Mouse (Mus musculus) lung, embryonic 15.5 days (tissue): ENCODE measurements at regions not wholly inside any gene's neighbourhood (a gene's known extent, or its start where the extent isn't known, plus 50 kb on each side); places are given as distances from the start of the nearest gene placed in this dataset.

Source experiments
- ATAC-seq: fragments of 200-750 bp; cut with Nextera tagmentation; 2 replicates; pipeline ENCODE4 v1.8.0; 2017; ENCODE audit warnings: moderate number of reproducible peaks, borderline replicate concordance; ENCODE audit not compliant: low FRiP score, low TSS enrichment; ENCODE audit errors: extremely low read depth
- H3K27ac ChIP-seq: fragments of 300-500 bp; sonication (generic); 2 replicates; pipeline ENCODE4 v1.5.1; 2015; ENCODE audit warnings: moderate library complexity, mild to moderate bottlenecking, inconsistent platforms
- H3K27me3 ChIP-seq: fragments of 300-500 bp; sonication (generic); 2 replicates; pipeline ENCODE4 v1.6.1; 2015; ENCODE audit warnings: inconsistent platforms
- H3K36me3 ChIP-seq: fragments of 300-500 bp; sonication (generic); 2 replicates; pipeline ENCODE4 v1.6.1; 2015; ENCODE audit warnings: inconsistent platforms
- H3K4me1 ChIP-seq: fragments of 300-500 bp; sonication (generic); 2 replicates; pipeline ENCODE4 v1.6.1; 2015; ENCODE audit warnings: inconsistent platforms
- H3K4me2 ChIP-seq: fragments of 300-500 bp; sonication (generic); 2 replicates; pipeline ENCODE4 v1.6.1; 2015; ENCODE audit warnings: inconsistent platforms, mild to moderate bottlenecking, moderate library complexity
- H3K4me3 ChIP-seq: fragments of 300-500 bp; sonication (generic); 2 replicates; pipeline ENCODE4 v1.5.1; 2015; ENCODE audit warnings: mild to moderate bottlenecking, inconsistent platforms
- H3K9ac ChIP-seq: fragments of 300-500 bp; sonication (generic); 2 replicates; pipeline ENCODE4 v1.6.1; 2015; ENCODE audit warnings: inconsistent platforms
- H3K9me3 ChIP-seq: fragments of 300-500 bp; sonication (generic); 2 replicates; pipeline ENCODE4 v1.6.1; 2016; ENCODE audit warnings: inconsistent platforms
- WGBS: fragments of 180-500 bp; shearing (Covaris S2); methylation state at CpG from one replicate; pipeline ENCODE4 v1.1.7; 2015; 5-methylcytosine and 5-hydroxymethylcytosine counted together

DNA sequence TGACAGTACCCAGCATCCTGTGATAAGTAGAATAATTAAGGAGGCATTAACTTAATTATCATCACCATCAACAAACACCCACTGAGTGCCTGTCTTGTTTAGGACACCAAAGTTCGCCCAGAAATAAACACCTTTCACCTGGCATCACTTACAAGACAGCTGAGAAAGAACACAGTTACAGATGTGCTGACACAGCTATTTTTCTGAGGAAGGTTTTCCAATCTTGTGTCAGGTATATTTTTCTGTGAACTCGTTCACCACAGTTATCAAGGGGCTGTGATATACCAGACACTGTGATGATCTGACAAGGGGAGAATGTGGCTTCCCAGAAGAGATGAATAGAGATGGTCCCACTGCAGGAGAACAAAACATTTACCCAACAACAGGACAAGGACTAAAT is 311.1 kb downstream of the Pik3r1 start:
- H3K36me3 ChIP-seq = no peaks in the 10 kb centered on the region
- WGBS = 33% methylated on average over 2 of the region's 2 CpGs
- H3K4me3 ChIP-seq = no peak overlapping the region
- no peaks in the 10 kb centered on the region for H3K9me3 ChIP-seq
- no peak overlapping the region for H3K4me2 ChIP-seq
- no peak for ATAC-seq
- no peak overlapping the region for H3K9ac ChIP-seq
- H3K4me1 ChIP-seq = no peaks in the 10 kb centered on the region
- H3K27me3 ChIP-seq = no peaks in the 10 kb centered on the region
- H3K27ac ChIP-seq = no peak overlapping the region

DNA sequence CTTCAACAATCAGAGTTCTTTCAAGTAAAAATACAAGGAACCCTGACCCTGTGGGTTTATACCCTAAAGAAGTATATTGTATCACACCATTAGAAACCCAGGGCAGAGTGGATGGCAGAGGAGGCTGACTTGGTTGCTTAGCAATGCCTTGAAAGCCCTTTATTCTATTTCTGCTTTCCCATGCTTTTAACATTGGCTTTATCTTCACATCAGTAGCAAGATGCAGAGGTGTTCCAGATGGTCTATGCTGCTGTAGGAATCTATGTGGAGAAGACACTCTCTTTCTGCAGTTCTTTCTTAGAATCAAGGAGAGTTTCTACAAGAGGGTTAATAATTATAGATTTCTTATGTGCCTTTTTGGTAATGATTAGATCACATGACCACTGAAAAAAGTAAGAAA is 313.7 kb downstream of the Pik3r1 start:
- Histone ChIP-seq H3K4me2 (no peak overlapping the region), H3K9me3 (no peaks in the 10 kb centered on the region), H3K27ac (no peak overlapping the region), H3K4me3 (no peak overlapping the region), H3K9ac (no peak overlapping the region), H3K27me3 (no peaks in the 10 kb centered on the region), H3K36me3 (no peaks in the 10 kb centered on the region), H3K4me1 (no peaks in the 10 kb centered on the region)
- no peak for ATAC-seq

DNA sequence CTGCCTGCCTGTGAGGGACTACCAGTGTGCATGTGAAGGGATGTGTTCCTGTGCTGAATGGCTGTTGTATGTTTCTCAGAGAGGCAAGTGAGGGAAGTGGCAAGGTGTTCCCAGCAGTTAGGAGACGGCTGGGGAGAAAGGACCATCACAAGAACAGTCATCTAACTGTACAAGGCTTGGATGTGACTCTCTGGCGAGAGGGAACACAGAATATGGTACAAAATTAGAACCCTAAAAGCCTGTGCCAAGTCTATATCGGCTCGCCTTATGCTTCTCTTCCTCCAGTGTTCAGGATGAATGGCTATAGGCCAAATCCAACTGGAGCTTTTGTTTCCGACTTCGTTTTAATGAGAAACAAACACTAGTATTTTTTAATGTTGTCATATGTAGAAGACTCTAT is 317.5 kb downstream of the Pik3r1 start:
- Histone ChIP-seq H3K27me3 (no peaks in the 10 kb centered on the region), H3K4me2 (no peak overlapping the region), H3K9me3 (no peaks in the 10 kb centered on the region), H3K4me1 (no peaks in the 10 kb centered on the region), H3K4me3 (no peak overlapping the region), H3K36me3 (no peaks in the 10 kb centered on the region), H3K27ac (no peak overlapping the region), H3K9ac (no peak overlapping the region)
- no peak for ATAC-seq
- 77% methylated on average over 6 of the region's 6 CpGs for WGBS

DNA sequence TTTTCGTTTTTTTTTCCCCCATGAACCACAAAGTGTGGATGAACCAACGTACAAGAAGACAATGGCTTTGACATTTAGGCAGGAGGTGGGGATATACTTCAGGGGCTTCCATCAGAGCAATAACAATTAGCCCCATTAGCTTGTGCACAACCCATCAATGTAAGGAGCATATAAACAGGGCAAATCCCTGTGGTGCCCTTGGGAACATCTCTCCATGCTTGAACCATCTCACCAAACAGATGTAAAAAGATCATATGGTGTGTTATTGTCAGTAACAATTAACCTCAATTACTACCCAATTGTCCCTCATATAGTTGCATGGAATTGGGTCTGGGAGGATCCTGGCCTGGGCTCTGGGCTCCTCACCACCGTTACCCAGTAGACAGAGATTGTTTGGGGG is 328.5 kb downstream of the Pik3r1 start:
- ATAC-seq = no peak
- Histone ChIP-seq H3K36me3 (no peaks in the 10 kb centered on the region), H3K27ac (no peak overlapping the region), H3K4me2 (no peak overlapping the region), H3K9ac (no peak overlapping the region), H3K27me3 (no peaks in the 10 kb centered on the region), H3K4me1 (no peaks in the 10 kb centered on the region), H3K4me3 (no peak overlapping the region), H3K9me3 (no peaks in the 10 kb centered on the region)
- WGBS = 77% methylated on average over 3 of the region's 3 CpGs

DNA sequence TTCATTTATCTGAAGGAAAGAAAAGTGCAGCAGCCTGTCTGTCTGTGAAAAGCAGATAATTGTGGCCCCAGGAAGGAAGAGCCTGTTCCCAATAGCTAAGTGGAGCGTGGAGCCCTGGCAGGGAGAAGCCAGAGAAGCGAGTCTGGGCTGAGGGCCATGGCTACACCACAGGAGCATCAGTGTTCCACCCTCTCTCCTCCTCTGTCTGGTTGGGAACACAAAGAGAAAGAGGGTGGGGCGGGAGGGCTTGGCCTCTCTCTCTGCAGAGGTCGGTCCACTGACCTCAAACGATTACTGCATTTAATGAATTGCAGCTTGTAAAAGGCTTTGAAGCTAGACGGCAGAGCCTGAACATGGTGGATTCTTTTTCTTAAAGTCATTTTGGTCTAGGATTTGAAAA is 329.0 kb downstream of the Pik3r1 start:
- Histone ChIP-seq H3K4me3 (no peak overlapping the region), H3K9ac (no peak overlapping the region), H3K27me3 (no peaks in the 10 kb centered on the region), H3K4me1 (no peaks in the 10 kb centered on the region), H3K9me3 (no peaks in the 10 kb centered on the region), H3K36me3 (no peaks in the 10 kb centered on the region), H3K27ac (no peak overlapping the region), H3K4me2 (no peak overlapping the region)
- WGBS = 59% methylated on average over 6 of the region's 6 CpGs
- no peak for ATAC-seq

DNA sequence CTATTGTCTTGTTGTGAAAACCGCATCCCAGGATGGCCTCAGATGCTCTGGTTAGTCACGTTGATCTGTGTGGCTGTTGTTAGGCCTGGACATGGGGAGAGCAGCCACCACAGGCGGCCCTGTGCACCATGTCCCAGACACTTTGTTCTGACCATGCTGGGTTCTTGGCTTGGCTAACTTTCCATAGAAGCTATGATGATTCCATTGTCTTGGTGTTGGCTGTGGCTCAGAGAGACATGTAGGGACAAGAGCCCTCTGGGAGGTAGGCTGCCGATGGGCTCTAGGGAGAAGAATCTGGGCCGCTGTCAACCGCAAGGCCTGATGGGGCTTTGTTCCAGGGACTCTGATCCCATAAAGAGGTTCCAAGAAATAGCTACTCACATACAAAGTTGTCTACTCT is 334.9 kb downstream of the Pik3r1 start:
- Histone ChIP-seq H3K4me3 (no peak overlapping the region), H3K27me3 (no peaks in the 10 kb centered on the region), H3K36me3 (no peaks in the 10 kb centered on the region), H3K9ac (no peak overlapping the region), H3K4me1 (no peaks in the 10 kb centered on the region), H3K4me2 (no peak overlapping the region), H3K27ac (no peak overlapping the region), H3K9me3 (no peaks in the 10 kb centered on the region)
- 85% methylated on average over 6 of the region's 6 CpGs for WGBS
- ATAC-seq = no peak

DNA sequence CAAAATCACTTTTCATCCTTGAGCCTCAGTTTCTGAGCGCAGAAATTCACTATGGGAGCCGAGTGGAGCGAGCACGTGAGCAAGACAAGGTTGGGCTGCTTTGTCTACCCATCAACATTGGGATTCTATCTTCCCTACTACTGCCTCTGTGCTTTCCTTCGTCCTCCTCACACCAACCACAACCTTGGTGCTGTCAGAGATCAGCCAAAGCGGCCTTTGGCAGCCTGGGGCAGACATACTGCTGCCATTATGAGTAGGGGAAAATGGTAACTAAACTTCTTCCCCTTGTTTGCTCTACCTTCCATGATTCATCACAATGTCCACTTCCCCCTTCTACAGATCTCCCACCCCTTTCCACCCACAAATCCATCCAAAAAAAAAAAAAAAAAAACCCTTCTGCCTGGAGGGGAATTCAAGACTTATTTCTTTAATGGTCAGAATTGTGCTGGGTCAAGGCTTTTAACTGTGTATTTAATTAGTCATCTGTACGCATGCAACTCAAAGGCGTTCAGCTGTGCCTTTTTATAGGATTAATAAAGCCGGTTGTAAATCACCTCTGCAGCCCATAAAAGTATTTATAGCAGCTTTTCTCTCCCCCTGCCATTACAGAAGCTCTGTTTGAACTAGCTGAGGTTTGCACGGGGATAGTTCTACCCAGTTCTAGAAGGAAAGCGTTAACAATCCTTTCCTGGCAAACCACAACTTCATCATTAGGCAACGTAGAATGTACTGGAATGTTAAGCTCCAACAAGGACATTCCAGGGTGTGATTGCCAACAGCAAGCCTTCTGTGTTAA is 340.4 kb downstream of the Pik3r1 start:
- no peak overlapping the region for H3K9ac ChIP-seq
- H3K4me3 ChIP-seq = no peak overlapping the region
- no peak overlapping the region for H3K27ac ChIP-seq
- no peaks in the 10 kb centered on the region for H3K9me3 ChIP-seq
- no peaks in the 10 kb centered on the region for H3K4me1 ChIP-seq
- no peaks in the 10 kb centered on the region for H3K36me3 ChIP-seq
- ATAC-seq = no peak
- 75% methylated on average over 12 of the region's 12 CpGs for WGBS
- no peak overlapping the region for H3K4me2 ChIP-seq
- no peaks in the 10 kb centered on the region for H3K27me3 ChIP-seq

DNA sequence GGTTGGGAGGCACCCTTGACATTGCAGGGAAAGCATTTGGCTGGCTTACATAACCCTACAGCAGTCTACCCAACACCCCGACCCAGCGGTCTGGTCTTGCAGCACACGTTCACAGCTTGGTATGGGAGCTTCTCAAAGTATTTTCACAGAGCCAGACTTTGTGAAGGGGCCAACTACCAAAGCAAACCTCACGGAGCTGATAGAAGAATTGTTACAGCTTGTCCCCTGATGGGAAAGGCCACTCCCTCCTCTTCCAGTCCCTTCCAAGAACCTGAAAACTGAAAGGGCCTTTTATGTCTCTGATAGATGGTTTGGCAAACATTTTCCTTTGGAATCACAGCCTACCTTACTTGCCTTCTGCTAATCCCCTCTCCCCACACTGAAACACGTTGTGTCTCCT is 341.6 kb downstream of the Pik3r1 start:
- Histone ChIP-seq H3K9ac (no peak overlapping the region), H3K4me3 (no peak overlapping the region), H3K27ac (no peak overlapping the region), H3K9me3 (no peaks in the 10 kb centered on the region), H3K27me3 (no peaks in the 10 kb centered on the region), H3K4me1 (no peaks in the 10 kb centered on the region), H3K36me3 (no peaks in the 10 kb centered on the region), H3K4me2 (no peak overlapping the region)
- no peak for ATAC-seq
- 50% methylated on average over 5 of the region's 5 CpGs for WGBS

DNA sequence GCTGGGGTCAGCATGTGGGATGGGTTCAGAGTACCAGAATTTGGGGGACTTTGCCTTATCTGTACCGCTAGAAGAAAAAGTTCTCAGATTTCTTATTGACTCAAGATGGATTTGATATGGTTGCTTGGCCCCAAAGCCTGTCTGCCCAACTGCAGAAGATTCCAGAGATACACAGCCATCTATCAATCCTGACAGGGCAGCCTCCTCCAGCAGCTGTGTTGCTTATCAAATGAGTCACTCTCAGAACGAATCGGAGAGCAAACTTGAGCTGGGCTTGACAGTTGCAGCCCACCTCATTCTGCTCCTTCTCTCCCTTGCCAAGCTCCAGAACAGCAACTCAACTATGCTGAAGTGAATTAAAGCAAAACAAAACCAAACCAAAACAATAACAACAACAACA is 345.9 kb downstream of the Pik3r1 start:
- no peak for ATAC-seq
- H3K4me3 ChIP-seq = no peak overlapping the region
- H3K4me2 ChIP-seq = no peak overlapping the region
- no peaks in the 10 kb centered on the region for H3K27me3 ChIP-seq
- WGBS = 7% methylated on average over 3 of the region's 3 CpGs
- no peaks in the 10 kb centered on the region for H3K36me3 ChIP-seq
- no peak overlapping the region for H3K27ac ChIP-seq
- H3K9ac ChIP-seq = no peak overlapping the region
- no peaks in the 10 kb centered on the region for H3K9me3 ChIP-seq
- no peaks in the 10 kb centered on the region for H3K4me1 ChIP-seq

DNA sequence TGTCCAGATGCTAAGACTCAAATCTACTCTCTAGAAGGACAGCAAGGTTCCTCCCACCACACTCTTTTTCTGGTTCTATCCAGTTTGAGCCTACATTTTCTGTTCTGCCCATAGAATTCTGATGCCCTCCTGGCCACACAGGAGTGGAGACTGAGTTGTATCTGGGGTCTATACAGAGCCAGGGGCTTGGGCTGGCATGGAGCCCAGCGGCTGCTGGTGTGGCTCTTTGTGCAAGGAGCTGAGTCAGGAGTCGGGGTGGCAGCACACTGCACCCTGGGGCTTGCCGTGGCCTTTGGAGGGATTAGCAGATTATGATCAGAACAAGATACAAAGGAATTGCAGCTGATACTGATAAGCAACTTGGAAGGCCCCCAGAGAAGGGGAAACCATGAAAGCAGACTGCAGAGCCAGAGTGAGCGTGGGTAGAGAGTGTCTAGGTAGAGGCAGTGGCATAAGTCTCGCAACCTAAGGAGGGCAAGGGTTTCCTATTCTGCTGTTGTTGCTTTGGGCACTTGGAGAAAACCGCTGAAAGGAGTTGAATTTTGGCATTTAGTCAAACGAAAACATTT is 348.5 kb downstream of the Pik3r1 start:
- ATAC-seq = no peak
- Histone ChIP-seq H3K4me1 (no peaks in the 10 kb centered on the region), H3K9me3 (no peaks in the 10 kb centered on the region), H3K36me3 (no peaks in the 10 kb centered on the region), H3K9ac (no peak overlapping the region), H3K4me3 (no peak overlapping the region), H3K27me3 (no peaks in the 10 kb centered on the region), H3K4me2 (no peak overlapping the region), H3K27ac (no peak overlapping the region)
- WGBS = 75% methylated on average over 7 of the region's 7 CpGs

DNA sequence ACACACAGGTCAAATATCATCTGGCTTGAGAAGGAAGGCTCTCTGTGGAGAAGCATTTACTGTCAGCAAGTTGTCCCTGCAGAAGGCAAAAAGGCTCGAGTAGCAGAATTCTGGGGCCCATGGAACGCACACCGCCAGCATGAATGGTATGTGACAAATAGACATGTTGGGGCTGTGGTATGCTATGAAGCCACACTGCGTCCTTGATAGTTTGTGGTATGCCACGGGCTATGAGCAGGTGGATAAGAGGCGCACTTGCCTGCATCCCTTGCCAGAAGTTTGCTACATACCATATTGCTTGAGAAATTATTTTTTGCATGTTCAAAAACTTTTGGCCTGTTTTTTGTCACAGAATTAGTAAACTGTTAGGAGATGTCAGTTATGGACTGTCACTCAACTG is 349.7 kb downstream of the Pik3r1 start:
- no peaks in the 10 kb centered on the region for H3K36me3 ChIP-seq
- 72% methylated on average over 6 of the region's 6 CpGs for WGBS
- no peaks in the 10 kb centered on the region for H3K27me3 ChIP-seq
- H3K27ac ChIP-seq = no peak overlapping the region
- H3K4me2 ChIP-seq = no peak overlapping the region
- H3K9me3 ChIP-seq = no peaks in the 10 kb centered on the region
- no peaks in the 10 kb centered on the region for H3K4me1 ChIP-seq
- no peak overlapping the region for H3K4me3 ChIP-seq
- no peak overlapping the region for H3K9ac ChIP-seq
- no peak for ATAC-seq

DNA sequence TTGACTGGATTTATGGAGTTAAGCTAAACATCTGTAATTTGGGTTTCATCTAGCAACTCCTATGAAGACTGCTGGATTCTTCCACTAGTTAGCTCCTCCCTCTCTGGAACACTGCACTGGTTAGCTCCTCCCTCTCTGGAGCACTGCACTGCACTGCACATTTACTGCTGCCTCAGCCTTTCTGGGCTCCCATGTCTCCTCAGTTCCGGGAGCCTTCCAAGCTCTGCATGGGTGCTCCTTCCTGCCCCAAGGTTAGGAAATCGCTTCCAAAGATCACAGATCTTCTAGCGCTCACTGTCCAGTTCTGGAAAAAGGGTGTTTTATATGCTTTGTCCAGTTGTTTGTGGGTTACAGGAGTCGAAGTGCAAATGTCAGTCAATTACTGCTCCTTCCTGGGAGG is 359.1 kb downstream of the Pik3r1 start:
- no peak overlapping the region for H3K9ac ChIP-seq
- no peaks in the 10 kb centered on the region for H3K36me3 ChIP-seq
- WGBS = 80% methylated on average over 4 of the region's 4 CpGs
- no peak overlapping the region for H3K4me2 ChIP-seq
- no peaks in the 10 kb centered on the region for H3K9me3 ChIP-seq
- ATAC-seq = no peak
- no peaks in the 10 kb centered on the region for H3K27me3 ChIP-seq
- no peak overlapping the region for H3K27ac ChIP-seq
- no peak overlapping the region for H3K4me3 ChIP-seq
- H3K4me1 ChIP-seq = no peaks in the 10 kb centered on the region

DNA sequence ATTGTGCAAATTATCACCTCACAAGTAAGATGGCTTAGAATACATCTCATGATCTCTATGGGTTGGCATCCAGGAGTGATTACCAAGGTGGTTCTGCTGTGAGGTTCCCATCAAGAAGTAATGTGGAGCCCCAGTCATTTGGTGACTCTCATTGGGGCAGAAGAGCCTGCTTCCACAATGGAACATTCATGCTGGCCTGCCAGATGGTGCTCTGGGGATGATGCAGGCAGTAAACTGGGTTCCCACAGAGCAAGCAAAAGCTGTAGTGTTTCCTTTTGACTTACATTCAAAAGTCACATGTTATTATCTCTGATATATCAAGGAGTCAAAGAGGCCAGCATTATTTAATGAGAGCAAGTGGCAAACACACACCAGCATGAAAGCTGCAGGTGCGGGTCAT is 360.4 kb downstream of the Pik3r1 start:
- Histone ChIP-seq H3K9me3 (no peaks in the 10 kb centered on the region), H3K27me3 (no peaks in the 10 kb centered on the region), H3K4me2 (no peak overlapping the region), H3K36me3 (no peaks in the 10 kb centered on the region), H3K27ac (no peak overlapping the region), H3K9ac (no peak overlapping the region), H3K4me3 (no peak overlapping the region), H3K4me1 (no peaks in the 10 kb centered on the region)
- WGBS = 86% methylated on average over 1 of the region's 1 CpGs
- no peak for ATAC-seq
